Mouse (Mus musculus) kidney, embryonic 14.5 days (tissue): ENCODE measurements at regions not wholly inside any gene's neighbourhood (a gene's known extent, or its start where the extent isn't known, plus 50 kb on each side); places are given as distances from the start of the nearest gene placed in this dataset.

Experiments
- ATAC-seq: fragments of 200-750 bp; cut with Nextera tagmentation; 2 replicates; pipeline ENCODE4 v1.8.0; 2017; ENCODE audit warnings: moderate number of reproducible peaks, mild to moderate bottlenecking, moderate TSS enrichment, moderate library complexity; ENCODE audit not compliant: low FRiP score, low TSS enrichment
- H3K27ac ChIP-seq: fragments of 300-500 bp; sonication (generic); 2 replicates; pipeline ENCODE4 v1.5.1; 2014; ENCODE audit warnings: low read depth, mild to moderate bottlenecking, low read length, moderate library complexity, mixed read lengths
- H3K27me3 ChIP-seq: fragments of 300-500 bp; sonication (generic); 2 replicates; pipeline ENCODE4 v1.6.1; 2014; ENCODE audit warnings: mild to moderate bottlenecking, low read length; ENCODE audit not compliant: control insufficient read depth, insufficient read depth
- H3K36me3 ChIP-seq: fragments of 300-500 bp; sonication (generic); 2 replicates; pipeline ENCODE4 v1.6.1; 2014; ENCODE audit warnings: low read length, mixed read lengths; ENCODE audit not compliant: control insufficient read depth, insufficient read depth
- H3K4me1 ChIP-seq: fragments of 300-500 bp; sonication (generic); 2 replicates; pipeline ENCODE4 v1.6.1; 2014; ENCODE audit warnings: low read length, mixed read lengths; ENCODE audit not compliant: control insufficient read depth, insufficient read depth
- H3K4me2 ChIP-seq: fragments of 300-500 bp; sonication (generic); replicated peaks from 2 replicates; pipeline ENCODE4 v1.6.1; 2014; ENCODE audit warnings: low read depth, mild to moderate bottlenecking, low read length
- H3K4me3 ChIP-seq: fragments of 300-500 bp; sonication (generic); 2 replicates; pipeline ENCODE4 v1.5.1; 2014; ENCODE audit warnings: mild to moderate bottlenecking, low read length
- H3K9ac ChIP-seq: fragments of 300-500 bp; sonication (generic); 2 replicates; pipeline ENCODE4 v1.6.1; 2014; ENCODE audit warnings: low read depth, mild to moderate bottlenecking, low read length, moderate library complexity
- H3K9me3 ChIP-seq: fragments of 300-500 bp; sonication (generic); 2 replicates; pipeline ENCODE4 v1.6.1; 2016; ENCODE audit warnings: low read length; ENCODE audit not compliant: control insufficient read depth
- WGBS: fragments of 180-500 bp; shearing (Covaris S2); extraction: QIAGEN DNeasy Blood & Tissue Kit; methylation state at CpG from one replicate; pipeline ENCODE4 v1.1.7; 2014; 5-methylcytosine and 5-hydroxymethylcytosine counted together

- Histone ChIP-seq H3K27me3 (no peaks in the 10 kb centered on the region), H3K9me3 (no peaks in the 10 kb centered on the region), H3K4me1 (no peaks in the 10 kb centered on the region), H3K9ac (no peak overlapping the region), H3K4me3 (no peak overlapping the region), H3K36me3 (no peaks in the 10 kb centered on the region), H3K4me2 (no peak overlapping the region), H3K27ac (no peak overlapping the region)
- WGBS: 79% methylated on average over 4 of the region's 4 CpGs
- ATAC-seq: no peak
Observed at GRCm38 (mm10) chr16:24129701-24130100, 141.0 kb upstream of the Bcl6 start.

- WGBS: 58% methylated on average over 3 of the region's 3 CpGs
- Histone ChIP-seq H3K4me1 (no peaks in the 10 kb centered on the region), H3K9ac (no peak overlapping the region)
Observed at GRCm38 (mm10) chr16:24128566-24128965, 139.9 kb upstream of the Bcl6 start.

DNA sequence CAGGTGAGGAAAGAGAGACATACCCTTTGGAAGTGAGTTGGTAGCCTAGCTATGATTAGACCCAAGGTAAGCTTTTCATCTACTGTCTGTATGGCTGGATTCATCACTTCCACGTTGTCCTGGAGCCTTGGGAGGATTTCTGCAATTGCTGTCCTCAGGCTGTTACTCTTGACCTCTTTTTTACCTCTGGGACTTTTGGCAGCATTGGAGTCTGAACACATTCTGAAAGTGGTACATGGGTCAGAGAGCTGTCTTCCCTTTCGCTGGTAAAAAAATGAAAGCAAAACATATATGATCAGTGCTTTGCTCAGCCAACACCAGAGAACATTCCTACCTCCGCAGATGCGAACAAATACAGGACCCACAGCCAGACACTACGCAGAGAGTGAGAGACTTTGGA is 136.1 kb upstream of the Bcl6 start:
- Histone ChIP-seq H3K9ac (no peak overlapping the region), H3K36me3 (no peaks in the 10 kb centered on the region), H3K27ac (no peak overlapping the region), H3K4me2 (no peak overlapping the region), H3K4me1 (no peaks in the 10 kb centered on the region), H3K27me3 (no peaks in the 10 kb centered on the region), H3K4me3 (no peak overlapping the region), H3K9me3 (no peaks in the 10 kb centered on the region)
- 85% methylated on average over 5 of the region's 5 CpGs for WGBS
- ATAC-seq: no peak

More at GRCm38 (mm10) chr16:24128566-24128965, 139.9 kb upstream of the Bcl6 start:
- Histone ChIP-seq H3K4me3 (no peak overlapping the region), H3K4me2 (no peak overlapping the region), H3K27ac (no peak overlapping the region), H3K9me3 (no peaks in the 10 kb centered on the region), H3K36me3 (no peaks in the 10 kb centered on the region), H3K27me3 (no peaks in the 10 kb centered on the region)
- no peak for ATAC-seq

- Histone ChIP-seq H3K36me3 (no peaks in the 10 kb centered on the region), H3K9me3 (no peaks in the 10 kb centered on the region), H3K4me3 (no peak overlapping the region), H3K9ac (no peak overlapping the region), H3K27me3 (no peaks in the 10 kb centered on the region), H3K4me1 (no peaks in the 10 kb centered on the region), H3K4me2 (no peak overlapping the region), H3K27ac (no peak overlapping the region)
- 85% methylated on average over 4 of the region's 4 CpGs for WGBS
- ATAC-seq: no peak
Observed at GRCm38 (mm10) chr16:24124083-24124482, 135.4 kb upstream of the Bcl6 start.

GRCm38 (mm10) chr16:24121633-24122032 is 133.0 kb upstream of the Bcl6 start:
- Histone ChIP-seq H3K27ac (no peak overlapping the region), H3K27me3 (no peaks in the 10 kb centered on the region), H3K4me3 (no peak overlapping the region), H3K4me1 (no peaks in the 10 kb centered on the region), H3K4me2 (no peak overlapping the region), H3K9me3 (no peaks in the 10 kb centered on the region), H3K9ac (no peak overlapping the region), H3K36me3 (no peaks in the 10 kb centered on the region)
- WGBS: 95% methylated on average over 6 of the region's 6 CpGs
- no peak for ATAC-seq

GRCm38 (mm10) chr16:24120836-24121235 is 132.2 kb upstream of the Bcl6 start:
- Histone ChIP-seq H3K36me3 (no peaks in the 10 kb centered on the region), H3K4me1 (no peaks in the 10 kb centered on the region), H3K27me3 (no peaks in the 10 kb centered on the region), H3K9me3 (no peaks in the 10 kb centered on the region), H3K9ac (no peak overlapping the region), H3K27ac (no peak overlapping the region), H3K4me2 (no peak overlapping the region), H3K4me3 (no peak overlapping the region)
- 71% methylated on average over 6 of the region's 6 CpGs for WGBS
- no peak for ATAC-seq

DNA sequence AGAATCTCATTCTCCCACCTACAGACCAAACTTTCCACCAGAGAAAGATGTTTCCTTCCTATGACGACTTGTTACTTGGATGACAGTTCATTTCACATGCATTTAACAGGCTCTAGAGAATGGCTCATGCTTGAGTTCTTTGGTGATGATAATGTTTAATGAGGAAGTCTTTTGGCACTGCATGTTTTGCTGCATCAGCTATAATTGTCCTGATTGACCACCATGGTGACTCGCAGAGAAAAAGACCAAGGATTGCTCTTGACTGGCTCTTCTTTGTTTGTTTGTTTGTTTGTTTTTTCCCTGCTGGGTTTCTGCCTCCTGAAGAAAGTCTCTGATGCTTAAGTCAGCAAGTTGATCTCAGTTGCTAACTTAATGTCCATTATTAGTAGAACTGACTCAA is 129.8 kb upstream of the Bcl6 start:
- no peak overlapping the region for H3K27ac ChIP-seq
- H3K4me2 ChIP-seq: no peak overlapping the region
- H3K36me3 ChIP-seq: no peaks in the 10 kb centered on the region
- H3K4me3 ChIP-seq: no peak overlapping the region
- no peak overlapping the region for H3K9ac ChIP-seq
- H3K27me3 ChIP-seq: no peaks in the 10 kb centered on the region
- no peaks in the 10 kb centered on the region for H3K4me1 ChIP-seq
- no peaks in the 10 kb centered on the region for H3K9me3 ChIP-seq
- no peak for ATAC-seq
- WGBS: 85% methylated on average over 2 of the region's 2 CpGs

DNA sequence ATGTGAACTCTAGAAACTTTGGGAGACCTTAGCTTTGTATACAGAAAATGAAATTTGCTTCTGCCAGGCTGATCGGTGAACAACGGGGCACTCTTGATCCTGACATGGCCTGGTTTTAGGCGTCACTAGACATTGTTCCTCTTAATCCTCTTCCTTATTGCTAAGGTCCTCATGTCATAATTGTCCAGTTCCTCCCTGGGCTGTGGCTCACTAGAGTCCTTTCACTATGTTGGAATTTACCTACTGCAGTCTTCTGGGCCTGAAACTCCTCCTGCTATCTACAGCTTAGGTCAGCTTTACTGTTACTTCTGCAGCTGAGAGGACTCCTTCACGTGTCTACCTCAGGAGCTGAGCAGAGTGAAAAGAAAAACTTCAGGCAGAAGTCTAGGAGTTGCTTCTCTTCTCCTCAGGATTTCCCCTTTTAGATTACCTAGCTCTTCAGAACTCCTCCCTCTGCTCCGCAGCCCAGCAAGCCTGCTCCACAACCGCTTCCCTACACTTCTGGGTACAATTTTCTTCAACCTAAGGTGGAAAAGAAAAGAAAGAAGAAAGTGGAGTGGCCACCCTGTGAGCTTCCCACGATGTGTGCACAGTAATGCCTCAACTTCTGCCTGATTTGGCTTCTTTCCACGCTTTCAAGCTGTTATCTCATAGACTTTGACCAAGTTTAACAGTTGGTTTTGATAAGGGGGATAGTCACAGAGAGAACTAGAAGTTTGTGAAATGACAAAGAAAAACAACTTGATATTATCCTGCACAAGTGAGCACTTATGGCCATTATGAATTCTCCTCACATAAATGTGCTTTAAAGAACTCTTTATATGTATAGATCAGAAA is 114.4 kb upstream of the Bcl6 start:
- Histone ChIP-seq H3K4me2 (no peak overlapping the region), H3K27me3 (no peaks in the 10 kb centered on the region), H3K4me1 (no peaks in the 10 kb centered on the region), H3K27ac (no peak overlapping the region), H3K9ac (no peak overlapping the region), H3K36me3 (no peaks in the 10 kb centered on the region), H3K9me3 (no peaks in the 10 kb centered on the region), H3K4me3 (no peak overlapping the region)
- ATAC-seq: no peak
- 91% methylated on average over 8 of the region's 8 CpGs for WGBS

DNA sequence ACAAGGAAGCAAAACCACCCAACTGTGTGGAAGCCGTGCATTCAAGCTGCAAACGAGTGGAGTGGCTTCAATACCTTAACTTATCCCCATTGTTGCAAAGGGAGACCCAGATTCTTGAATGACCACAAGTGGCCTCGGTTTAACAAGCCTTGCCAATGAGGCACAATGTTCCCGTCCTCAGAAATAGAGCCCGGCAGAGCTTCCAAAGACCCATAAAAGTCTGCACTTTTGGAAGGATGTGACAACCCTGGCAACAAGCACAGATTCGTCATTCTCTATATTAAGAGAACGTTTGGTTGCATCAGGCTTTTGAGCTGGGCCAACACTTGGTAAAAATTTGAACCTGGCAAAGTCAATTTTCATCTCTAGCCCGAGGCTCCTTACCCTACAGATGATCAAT is 108.9 kb upstream of the Bcl6 start:
- Histone ChIP-seq H3K4me3 (no peak overlapping the region), H3K36me3 (no peaks in the 10 kb centered on the region), H3K4me2 (no peak overlapping the region), H3K27me3 (no peaks in the 10 kb centered on the region), H3K4me1 (no peaks in the 10 kb centered on the region), H3K27ac (no peak overlapping the region), H3K9ac (no peak overlapping the region), H3K9me3 (no peaks in the 10 kb centered on the region)
- no peak for ATAC-seq
- 65% methylated on average over 8 of the region's 8 CpGs for WGBS
